Mouse (Mus musculus): ENCODE measurements around the gene Srcin1. TPM values are rescaled to one million over a fixed set of nuclear protein-coding genes. Genes with fewer than 3 reads are reported as not detected.

Srcin1 gene
- polyA plus RNA-seq, 1 experiment from 2014 or later = 0.64 TPM

DNA sequence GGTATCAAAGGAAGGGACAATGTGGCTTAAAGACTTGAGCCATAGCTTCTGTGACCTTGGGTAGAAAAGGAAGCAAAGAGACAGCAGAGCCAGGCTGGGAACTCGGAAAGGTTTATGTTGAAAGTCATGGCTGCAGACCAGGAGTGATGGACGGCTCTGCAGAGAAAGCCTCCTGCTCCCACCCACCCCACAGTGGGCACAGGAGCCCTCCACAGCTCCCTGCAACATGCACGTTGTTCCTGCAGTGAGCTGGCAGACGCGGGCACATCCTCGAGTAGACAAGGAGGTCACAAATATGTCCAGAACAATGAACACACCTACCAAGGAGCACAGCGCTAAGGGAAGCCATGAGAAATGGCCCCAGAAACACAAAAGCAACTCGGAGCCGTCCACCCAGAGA is 32.1 kb downstream of the Srcin1 start:
- peaks cover 38% of the 10 kb centered on the region for H3K27me3 ChIP-seq (ENCODE audit: control insufficient read depth, insufficient read depth, low read length)
- H3K27ac ChIP-seq (ENCODE audit: low read length) = no peak overlapping the region
- H3K9ac ChIP-seq (replicated peaks; ENCODE audit: low read depth, low read length) = no peak overlapping the region
- no peak for ATAC-seq (ENCODE audit: insufficient number of reproducible peaks, insufficient read depth, low FRiP score, low read depth)
- H3K9me3 ChIP-seq (ENCODE audit: control insufficient read depth, low read depth, low read length) = no peaks in the 10 kb centered on the region
- no peak overlapping the region for H3K4me3 ChIP-seq (ENCODE audit: low read depth, low read length)
- no peaks in the 10 kb centered on the region for H3K36me3 ChIP-seq (ENCODE audit: control insufficient read depth, insufficient read depth, low read length)
- H3K4me2 ChIP-seq (replicated peaks; ENCODE audit: low read depth, low read length) = no peak overlapping the region
- peaks cover 16% of the 10 kb centered on the region; the same call in 1 of the 2 replicates for H3K4me1 ChIP-seq (ENCODE audit: control insufficient read depth, insufficient read depth, low read length)
- 82% methylated on average over 9 of the region's 9 CpGs for WGBS

- WGBS = 69% methylated on average over 12 of the region's 12 CpGs
- Histone ChIP-seq H3K27me3 (ENCODE audit: control insufficient read depth, insufficient read depth, low read length) (peaks cover 32% of the 10 kb centered on the region), H3K36me3 (ENCODE audit: control insufficient read depth, insufficient read depth, low read length) (no peaks in the 10 kb centered on the region), H3K4me1 (ENCODE audit: control insufficient read depth, insufficient read depth, low read length) (peaks cover 16% of the 10 kb centered on the region; the same call in 1 of the 2 replicates), H3K9me3 (ENCODE audit: control insufficient read depth, low read depth, low read length) (no peaks in the 10 kb centered on the region), H3K9ac (replicated peaks; ENCODE audit: low read depth, low read length) (no peak overlapping the region), H3K4me3 (ENCODE audit: low read depth, low read length) (no peak overlapping the region), H3K27ac (ENCODE audit: low read length) (no peak overlapping the region), H3K4me2 (replicated peaks; ENCODE audit: low read depth, low read length) (no peak overlapping the region)
- no peak for ATAC-seq (ENCODE audit: insufficient number of reproducible peaks, insufficient read depth, low FRiP score, low read depth)
These were observed 32.7 kb downstream of the Srcin1 start for GRCm38 (mm10) chr11:97543181-97543733.

GRCm38 (mm10) chr11:97542171-97543150 is 33.5 kb downstream of the Srcin1 start:
- no peak overlapping the region for H3K4me3 ChIP-seq (ENCODE audit: low read depth, low read length)
- no peak overlapping the region for H3K27ac ChIP-seq (ENCODE audit: low read length)
- no peak overlapping the region for H3K4me2 ChIP-seq (replicated peaks; ENCODE audit: low read depth, low read length)
- H3K36me3 ChIP-seq (ENCODE audit: control insufficient read depth, insufficient read depth, low read length) = no peaks in the 10 kb centered on the region
- no peak overlapping the region for H3K9ac ChIP-seq (replicated peaks; ENCODE audit: low read depth, low read length)
- H3K9me3 ChIP-seq (ENCODE audit: control insufficient read depth, low read depth, low read length) = no peaks in the 10 kb centered on the region
- no peak for ATAC-seq (ENCODE audit: insufficient number of reproducible peaks, insufficient read depth, low FRiP score, low read depth)
- 78% methylated on average over 22 of the region's 22 CpGs for WGBS
- peaks cover 16% of the 10 kb centered on the region; the same call in 1 of the 2 replicates for H3K4me1 ChIP-seq (ENCODE audit: control insufficient read depth, insufficient read depth, low read length)
- H3K27me3 ChIP-seq (ENCODE audit: control insufficient read depth, insufficient read depth, low read length) = peaks cover 31% of the 10 kb centered on the region

- ATAC-seq (ENCODE audit: insufficient number of reproducible peaks, insufficient read depth, low FRiP score, low read depth) = peak; percentile 23; the same call in 1 of the 2 replicates
- Histone ChIP-seq H3K4me1 (ENCODE audit: control insufficient read depth, insufficient read depth, low read length) (0 out of 2 replicates have a peak, but pooled peaks cover 20% of the 10 kb centered on the region), H3K9me3 (ENCODE audit: control insufficient read depth, low read depth, low read length) (no peaks in the 10 kb centered on the region), H3K9ac (replicated peaks; ENCODE audit: low read depth, low read length) (no peak overlapping the region), H3K4me3 (ENCODE audit: low read depth, low read length) (no peak overlapping the region), H3K36me3 (ENCODE audit: control insufficient read depth, insufficient read depth, low read length) (no peaks in the 10 kb centered on the region), H3K4me2 (replicated peaks; ENCODE audit: low read depth, low read length) (no peak overlapping the region), H3K27ac (ENCODE audit: low read length) (no peak overlapping the region), H3K27me3 (ENCODE audit: control insufficient read depth, insufficient read depth, low read length) (peaks cover 31% of the 10 kb centered on the region)
- WGBS = 24% methylated on average over 3 of the region's 3 CpGs
These were observed 35.4 kb downstream of the Srcin1 start for GRCm38 (mm10) chr11:97540604-97541003.

GRCm38 (mm10) chr11:97540136-97540535 is 35.9 kb downstream of the Srcin1 start:
- 59% methylated on average over 3 of the region's 3 CpGs for WGBS
- Histone ChIP-seq H3K9me3 (ENCODE audit: control insufficient read depth, low read depth, low read length) (no peaks in the 10 kb centered on the region), H3K27me3 (ENCODE audit: control insufficient read depth, insufficient read depth, low read length) (peaks cover 31% of the 10 kb centered on the region), H3K36me3 (ENCODE audit: control insufficient read depth, insufficient read depth, low read length) (no peaks in the 10 kb centered on the region), H3K9ac (replicated peaks; ENCODE audit: low read depth, low read length) (no peak overlapping the region), H3K4me1 (ENCODE audit: control insufficient read depth, insufficient read depth, low read length) (0 out of 2 replicates have a peak, but pooled peaks cover 20% of the 10 kb centered on the region), H3K27ac (ENCODE audit: low read length) (no peak overlapping the region), H3K4me3 (ENCODE audit: low read depth, low read length) (no peak overlapping the region), H3K4me2 (replicated peaks; ENCODE audit: low read depth, low read length) (no peak overlapping the region)
- ATAC-seq (ENCODE audit: insufficient number of reproducible peaks, insufficient read depth, low FRiP score, low read depth) = no peak

DNA sequence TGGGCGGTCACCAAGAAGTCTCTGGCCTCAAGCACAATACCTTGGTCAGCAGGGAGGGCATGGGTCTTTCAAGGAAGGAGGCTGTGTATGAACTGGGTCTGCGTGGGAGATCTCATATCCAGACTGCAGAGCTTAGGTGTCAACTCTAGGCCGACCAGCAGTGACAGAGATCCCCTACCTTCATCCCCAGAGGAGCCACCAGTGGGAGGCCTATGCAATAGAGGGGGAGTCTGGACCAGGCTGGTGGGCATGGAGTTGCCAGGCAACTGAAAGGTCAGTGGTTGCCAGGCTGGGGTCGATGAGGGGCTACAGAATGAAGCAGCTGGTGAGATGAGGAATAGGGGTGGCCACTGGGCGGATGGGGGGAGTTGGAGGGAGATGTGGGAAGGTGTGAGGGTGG is 36.4 kb downstream of the Srcin1 start:
- Histone ChIP-seq H3K27ac (ENCODE audit: low read length) (no peak overlapping the region), H3K27me3 (ENCODE audit: control insufficient read depth, insufficient read depth, low read length) (peaks cover 35% of the 10 kb centered on the region)
- ATAC-seq (ENCODE audit: insufficient number of reproducible peaks, insufficient read depth, low FRiP score, low read depth) = no peak

DNA sequence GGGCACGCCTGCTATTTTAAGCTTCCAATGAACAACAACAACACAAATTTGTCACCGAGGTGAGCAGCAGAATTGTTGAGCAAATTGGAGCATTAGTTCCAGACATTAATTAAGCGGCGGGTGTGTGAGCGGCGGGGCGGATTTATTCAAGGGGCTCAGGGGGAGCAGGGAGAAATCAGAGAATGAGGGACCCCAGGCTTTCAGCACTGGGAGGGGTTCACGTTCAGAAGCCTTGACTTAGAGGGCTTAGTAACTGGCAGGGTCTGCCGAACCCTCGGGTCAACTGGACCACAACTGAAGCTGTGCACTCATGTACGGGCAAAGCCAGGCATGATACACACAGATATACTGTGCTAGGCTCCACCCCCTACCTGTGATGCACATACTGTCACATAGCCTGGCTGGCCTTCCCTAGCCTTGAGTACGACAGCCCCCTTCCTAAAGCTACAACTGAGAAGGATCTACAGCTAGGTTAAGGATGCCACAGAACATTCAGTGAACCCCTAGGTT is 38.4 kb downstream of the Srcin1 start:
- WGBS = 32% methylated on average over 12 of the region's 12 CpGs
- H3K4me1 ChIP-seq (ENCODE audit: control insufficient read depth, insufficient read depth, low read length) = peaks cover 31% of the 10 kb centered on the region
- H3K27me3 ChIP-seq (ENCODE audit: control insufficient read depth, insufficient read depth, low read length) = peaks cover 50% of the 10 kb centered on the region
- no peak for ATAC-seq (ENCODE audit: insufficient number of reproducible peaks, insufficient read depth, low FRiP score, low read depth)
- H3K9me3 ChIP-seq (ENCODE audit: control insufficient read depth, low read depth, low read length) = no peaks in the 10 kb centered on the region
- no peak overlapping the region for H3K9ac ChIP-seq (replicated peaks; ENCODE audit: low read depth, low read length)
- no peaks in the 10 kb centered on the region for H3K36me3 ChIP-seq (ENCODE audit: control insufficient read depth, insufficient read depth, low read length)
- peak overlapping the region; percentile 63 for H3K4me2 ChIP-seq (replicated peaks; ENCODE audit: low read depth, low read length)
- H3K4me3 ChIP-seq (ENCODE audit: low read depth, low read length) = no peak overlapping the region; the same call in 1 of the 2 replicates
- H3K27ac ChIP-seq (ENCODE audit: low read length) = no peak overlapping the region

More for the DNA sequence above, 36.4 kb downstream of the Srcin1 start:
- Histone ChIP-seq H3K4me1 (ENCODE audit: control insufficient read depth, insufficient read depth, low read length) (peaks cover 24% of the 10 kb centered on the region), H3K9ac (replicated peaks; ENCODE audit: low read depth, low read length) (no peak overlapping the region), H3K9me3 (ENCODE audit: control insufficient read depth, low read depth, low read length) (no peaks in the 10 kb centered on the region), H3K4me2 (replicated peaks; ENCODE audit: low read depth, low read length) (no peak overlapping the region), H3K36me3 (ENCODE audit: control insufficient read depth, insufficient read depth, low read length) (no peaks in the 10 kb centered on the region), H3K4me3 (ENCODE audit: low read depth, low read length) (no peak overlapping the region)
- 70% methylated on average over 5 of the region's 5 CpGs for WGBS

DNA sequence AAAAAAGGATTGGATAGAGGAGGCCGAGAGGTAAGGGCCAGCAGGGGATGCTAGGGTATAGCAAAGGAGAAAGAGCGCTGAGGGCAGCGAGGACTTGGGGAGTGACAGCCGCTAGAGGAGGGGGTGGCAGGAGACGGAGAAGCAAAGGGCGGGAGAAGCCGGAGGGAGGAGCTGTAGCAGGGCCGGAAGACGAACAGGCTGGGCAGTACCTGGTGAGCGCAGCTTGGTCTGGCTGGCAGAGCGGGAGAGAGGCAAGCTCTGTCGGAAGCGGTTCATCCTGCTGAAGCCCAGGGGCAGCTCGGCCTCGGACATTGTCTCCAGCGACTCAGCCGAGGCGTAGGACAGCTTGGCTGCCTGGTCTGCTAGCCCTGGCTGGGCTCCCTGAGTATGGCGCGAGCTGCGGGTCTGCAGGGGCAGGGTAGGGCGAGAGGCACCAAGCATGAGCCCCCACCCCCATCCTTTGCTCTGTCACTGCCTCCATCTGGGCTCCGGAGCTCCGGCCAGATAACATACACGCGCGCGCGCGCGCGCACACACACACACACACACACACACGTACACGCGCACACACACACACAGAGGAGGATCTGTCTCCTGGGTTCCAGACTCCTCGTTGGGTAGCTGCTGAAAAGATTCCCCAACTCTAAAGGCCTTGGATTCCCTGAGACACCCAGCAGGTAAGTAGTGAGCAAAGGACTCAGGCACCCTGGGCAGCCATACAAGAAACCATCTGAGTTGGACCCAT is 39.0 kb downstream of the Srcin1 start:
- H3K9ac ChIP-seq (replicated peaks; ENCODE audit: low read depth, low read length) = no peak overlapping the region
- ATAC-seq (ENCODE audit: insufficient number of reproducible peaks, insufficient read depth, low FRiP score, low read depth) = no peak
- 1% methylated on average over 36 of the region's 36 CpGs for WGBS

More for the DNA sequence above, 39.0 kb downstream of the Srcin1 start:
- Histone ChIP-seq H3K27me3 (ENCODE audit: control insufficient read depth, insufficient read depth, low read length) (peaks cover 56% of the 10 kb centered on the region), H3K4me3 (ENCODE audit: low read depth, low read length) (peak overlapping the region; percentile 28), H3K27ac (ENCODE audit: low read length) (no peak overlapping the region), H3K36me3 (ENCODE audit: control insufficient read depth, insufficient read depth, low read length) (no peaks in the 10 kb centered on the region), H3K4me2 (replicated peaks; ENCODE audit: low read depth, low read length) (peak overlapping the region; percentile 63), H3K9me3 (ENCODE audit: control insufficient read depth, low read depth, low read length) (no peaks in the 10 kb centered on the region), H3K4me1 (ENCODE audit: control insufficient read depth, insufficient read depth, low read length) (peaks cover 33% of the 10 kb centered on the region)
